Mouse (Mus musculus): ENCODE measurements around the gene Naa60. TPM values are rescaled to one million over a fixed set of nuclear protein-coding genes. Genes with fewer than 3 reads are reported as not detected.

Gene Naa60
- total RNA-seq, 2 experiments from 2014 or later, result 63.9 to 94.4 TPM

GRCm38 (mm10) chr16:3885065-3885670, 13.0 kb downstream of the Naa60 start:
- no peak for DNase-seq (ENCODE audit: low spot score in 2 of 2)

- no peak for DNase-seq (ENCODE audit: low spot score in 2 of 2)
Measured at GRCm38 (mm10) chr16:3891621-3892295, 19.6 kb downstream of the Naa60 start.

GRCm38 (mm10) chr16:3893739-3894138, 21.6 kb downstream of the Naa60 start:
- DNase-seq (ENCODE audit: low spot score in 2 of 2), result no peak

GRCm38 (mm10) chr16:3895173-3895792, 23.1 kb downstream of the Naa60 start:
- no peak for DNase-seq (ENCODE audit: low spot score in 2 of 2)

GRCm38 (mm10) chr16:3896046-3896445, 23.9 kb downstream of the Naa60 start:
- DNase-seq (ENCODE audit: low spot score in 2 of 2), result no peak

- no peak for DNase-seq (ENCODE audit: low spot score in 2 of 2)
Measured at GRCm38 (mm10) chr16:3896553-3896952, 24.4 kb downstream of the Naa60 start.

GRCm38 (mm10) chr16:3907471-3907870, 35.3 kb downstream of the Naa60 start:
- no peak for DNase-seq (ENCODE audit: low spot score in 2 of 2)

- peak; percentile 86 to 87 for DNase-seq (ENCODE audit: low spot score in 2 of 2)
Measured at GRCm38 (mm10) chr16:3908537-3909111, 36.4 kb downstream of the Naa60 start, which contains the start of the genes 1700037C18Rik and Cluap1. Gene 1700037C18Rik (minus strand): TSS chr16:3908689. Gene Cluap1 (plus strand): TSS chr16:3908801.

- no peak for DNase-seq (ENCODE audit: low spot score in 2 of 2)
Measured at GRCm38 (mm10) chr16:3909118-3909517, 36.9 kb downstream of the Naa60 start.

- no peak for DNase-seq (ENCODE audit: low spot score in 2 of 2)
Measured at GRCm38 (mm10) chr16:3920756-3921155, 48.6 kb downstream of the Naa60 start.

- no peak for DNase-seq (ENCODE audit: low spot score in 2 of 2)
Measured at GRCm38 (mm10) chr16:3923515-3923914, 51.3 kb downstream of the Naa60 start.

- DNase-seq (ENCODE audit: low spot score in 2 of 2), result no peak
Measured at GRCm38 (mm10) chr16:3923966-3924365, 51.8 kb downstream of the Naa60 start.

- DNase-seq (ENCODE audit: low spot score in 2 of 2), result no peak
Measured at GRCm38 (mm10) chr16:3928582-3928981, 56.4 kb downstream of the Naa60 start.

GRCm38 (mm10) chr16:3929151-3929550, 57.0 kb downstream of the Naa60 start:
- no peak for DNase-seq (ENCODE audit: low spot score in 2 of 2)

- no peak for DNase-seq (ENCODE audit: low spot score in 2 of 2)
Measured at GRCm38 (mm10) chr16:3933536-3933935, 61.4 kb downstream of the Naa60 start.

GRCm38 (mm10) chr16:3934091-3934490, 61.9 kb downstream of the Naa60 start:
- no peak for DNase-seq (ENCODE audit: low spot score in 2 of 2)

GRCm38 (mm10) chr16:3934701-3935100, 62.5 kb downstream of the Naa60 start:
- no peak for DNase-seq (ENCODE audit: low spot score in 2 of 2)

- DNase-seq (ENCODE audit: low spot score in 2 of 2), result no peak
Measured at GRCm38 (mm10) chr16:3951141-3951540, 79.0 kb downstream of the Naa60 start.

Measured in adrenal gland, adult 18-20 months (tissue).